Mouse (Mus musculus): ENCODE data around the gene Gjc2.

- TF ChIP-seq POLR2A (IDR thresholded peaks at IDR 0.05; ENCODE audit: borderline replicate concordance, extremely low read depth, low read depth, low read length) (no peak), CTCF (IDR thresholded peaks at IDR 0.05; ENCODE audit: insufficient read depth, low read length) (no peak)
These were observed 27.0 kb upstream of the Gjc2 start for GRCm38 (mm10) chr11:59210020-59210419.
